Mouse (Mus musculus) kidney, embryonic 16.5 days (tissue): ENCODE measurements at regions not wholly inside any gene's neighbourhood (a gene's known extent, or its start where the extent isn't known, plus 50 kb on each side); places are given as distances from the start of the nearest gene placed in this dataset.

Experiments
- ATAC-seq: fragments of 200-750 bp; cut with Nextera tagmentation; 2 replicates; pipeline ENCODE4 v1.8.0; 2017; ENCODE audit warnings: moderate TSS enrichment; ENCODE audit not compliant: low FRiP score, low TSS enrichment
- H3K27ac ChIP-seq: fragments of 300-500 bp; sonication (generic); 2 replicates; pipeline ENCODE4 v1.5.1; 2014; ENCODE audit warnings: low read length
- H3K27me3 ChIP-seq: fragments of 300-500 bp; sonication (generic); 2 replicates; pipeline ENCODE4 v1.6.1; 2014; ENCODE audit warnings: low read length, control low read depth, mixed read lengths; ENCODE audit not compliant: insufficient read depth
- H3K36me3 ChIP-seq: fragments of 300-500 bp; sonication (generic); 2 replicates; pipeline ENCODE4 v1.6.1; 2014; ENCODE audit warnings: low read length, control low read depth, mixed read lengths; ENCODE audit not compliant: insufficient read depth
- H3K4me1 ChIP-seq: fragments of 300-500 bp; sonication (generic); 2 replicates; pipeline ENCODE4 v1.6.1; 2014; ENCODE audit warnings: low read length, control low read depth, mixed read lengths; ENCODE audit not compliant: insufficient read depth
- H3K4me2 ChIP-seq: fragments of 300-500 bp; sonication (generic); replicated peaks from 2 replicates; pipeline ENCODE4 v1.6.1; 2014; ENCODE audit warnings: low read depth, low read length
- H3K4me3 ChIP-seq: fragments of 300-500 bp; sonication (generic); 2 replicates; pipeline ENCODE4 v1.5.1; 2014; ENCODE audit warnings: mild to moderate bottlenecking, low read length
- H3K9ac ChIP-seq: fragments of 300-500 bp; sonication (generic); replicated peaks from 2 replicates; pipeline ENCODE4 v1.6.1; 2014; ENCODE audit warnings: low read length
- H3K9me3 ChIP-seq: fragments of 300-500 bp; sonication (generic); 2 replicates; pipeline ENCODE4 v1.6.1; 2016; ENCODE audit warnings: low read length, control low read depth
- WGBS: fragments of 180-500 bp; shearing (Covaris S2); extraction: QIAGEN DNeasy Blood & Tissue Kit; methylation state at CpG from one replicate; pipeline ENCODE4 v1.1.7; 2014; 5-methylcytosine and 5-hydroxymethylcytosine counted together

GRCm38 (mm10) chr2:33978550-33978949, 90.8 kb upstream of the Mvb12b start:
- H3K9me3 ChIP-seq = no peaks in the 10 kb centered on the region; the same call in 1 of the 2 replicates
- no peak overlapping the region for H3K4me2 ChIP-seq
- H3K36me3 ChIP-seq = no peaks in the 10 kb centered on the region
- no peak overlapping the region for H3K27ac ChIP-seq
- no peak overlapping the region for H3K4me3 ChIP-seq
- 0 out of 2 replicates have a peak, but pooled peaks cover 3% of the 10 kb centered on the region for H3K27me3 ChIP-seq
- H3K9ac ChIP-seq = no peak overlapping the region
- H3K4me1 ChIP-seq = peaks cover 5% of the 10 kb centered on the region; the same call in 1 of the 2 replicates
- 84% methylated on average over 4 of the region's 4 CpGs for WGBS
- no peak for ATAC-seq

- ATAC-seq = no peak
- Histone ChIP-seq H3K4me2 (no peak overlapping the region), H3K27ac (no peak overlapping the region), H3K9me3 (no peaks in the 10 kb centered on the region; the same call in 1 of the 2 replicates), H3K4me3 (no peak overlapping the region), H3K27me3 (0 out of 2 replicates have a peak, but pooled peaks cover 3% of the 10 kb centered on the region), H3K36me3 (no peaks in the 10 kb centered on the region), H3K4me1 (peaks cover 5% of the 10 kb centered on the region; the same call in 1 of the 2 replicates), H3K9ac (no peak overlapping the region)
- 70% methylated on average over 20 of the region's 20 CpGs for WGBS
Measured at GRCm38 (mm10) chr2:33977576-33978352, 90.0 kb upstream of the Mvb12b start.

GRCm38 (mm10) chr2:33977151-33977550, 89.4 kb upstream of the Mvb12b start:
- 97% methylated on average over 5 of the region's 5 CpGs for WGBS

GRCm38 (mm10) chr2:33976183-33976582, 88.4 kb upstream of the Mvb12b start:
- peak overlapping the region; percentile 24 for H3K4me3 ChIP-seq
- 64% methylated on average over 9 of the region's 9 CpGs for WGBS
- ATAC-seq = no peak
- H3K36me3 ChIP-seq = no peaks in the 10 kb centered on the region
- no peak overlapping the region for H3K27ac ChIP-seq
- H3K9ac ChIP-seq = no peak overlapping the region
- peaks cover 5% of the 10 kb centered on the region; the same call in 1 of the 2 replicates for H3K4me1 ChIP-seq
- peak overlapping the region; percentile 45 for H3K4me2 ChIP-seq
- no peaks in the 10 kb centered on the region; the same call in 1 of the 2 replicates for H3K9me3 ChIP-seq
- H3K27me3 ChIP-seq = 0 out of 2 replicates have a peak, but pooled peaks cover 3% of the 10 kb centered on the region

More at GRCm38 (mm10) chr2:33977151-33977550, 89.4 kb upstream of the Mvb12b start:
- no peak overlapping the region for H3K4me2 ChIP-seq
- 0 out of 2 replicates have a peak, but pooled peaks cover 3% of the 10 kb centered on the region for H3K27me3 ChIP-seq
- H3K9ac ChIP-seq = no peak overlapping the region
- peaks cover 5% of the 10 kb centered on the region; the same call in 1 of the 2 replicates for H3K4me1 ChIP-seq
- ATAC-seq = no peak
- H3K27ac ChIP-seq = no peak overlapping the region
- H3K9me3 ChIP-seq = no peaks in the 10 kb centered on the region; the same call in 1 of the 2 replicates
- no peak overlapping the region for H3K4me3 ChIP-seq
- H3K36me3 ChIP-seq = no peaks in the 10 kb centered on the region

GRCm38 (mm10) chr2:33975423-33976127, 87.8 kb upstream of the Mvb12b start:
- Histone ChIP-seq H3K9ac (no peak overlapping the region), H3K4me3 (peak overlapping the region; percentile 24), H3K4me1 (peaks cover 5% of the 10 kb centered on the region; the same call in 1 of the 2 replicates), H3K27me3 (0 out of 2 replicates have a peak, but pooled peaks cover 3% of the 10 kb centered on the region), H3K27ac (no peak overlapping the region), H3K4me2 (peak overlapping the region; percentile 45), H3K9me3 (peaks cover 3% of the 10 kb centered on the region; the same call in 1 of the 2 replicates), H3K36me3 (no peaks in the 10 kb centered on the region)
- peak; percentile 68 for ATAC-seq
- 57% methylated on average over 14 of the region's 14 CpGs for WGBS

- no peak overlapping the region for H3K27ac ChIP-seq
- no peak overlapping the region for H3K4me2 ChIP-seq
- no peak overlapping the region for H3K9ac ChIP-seq
- peaks cover 4% of the 10 kb centered on the region; the same call in 1 of the 2 replicates for H3K9me3 ChIP-seq
- no peak for ATAC-seq
- 0 out of 2 replicates have a peak, but pooled peaks cover 3% of the 10 kb centered on the region for H3K27me3 ChIP-seq
- H3K4me3 ChIP-seq = no peak overlapping the region
- peaks cover 5% of the 10 kb centered on the region; the same call in 1 of the 2 replicates for H3K4me1 ChIP-seq
- no peaks in the 10 kb centered on the region for H3K36me3 ChIP-seq
- 77% methylated on average over 15 of the region's 15 CpGs for WGBS
Measured at GRCm38 (mm10) chr2:33974737-33975422, 87.1 kb upstream of the Mvb12b start.

GRCm38 (mm10) chr2:33974031-33974430, 86.3 kb upstream of the Mvb12b start:
- H3K27ac ChIP-seq = no peak overlapping the region
- H3K27me3 ChIP-seq = 0 out of 2 replicates have a peak, but pooled peaks cover 3% of the 10 kb centered on the region
- no peak for ATAC-seq
- H3K4me1 ChIP-seq = peaks cover 5% of the 10 kb centered on the region; the same call in 1 of the 2 replicates
- H3K36me3 ChIP-seq = no peaks in the 10 kb centered on the region
- WGBS = 98% methylated on average over 3 of the region's 3 CpGs
- no peak overlapping the region for H3K4me2 ChIP-seq
- H3K9me3 ChIP-seq = peaks cover 4% of the 10 kb centered on the region; the same call in 1 of the 2 replicates
- H3K9ac ChIP-seq = no peak overlapping the region
- H3K4me3 ChIP-seq = no peak overlapping the region

- Histone ChIP-seq H3K4me2 (no peak overlapping the region), H3K4me1 (peaks cover 5% of the 10 kb centered on the region; the same call in 1 of the 2 replicates), H3K27ac (no peak overlapping the region), H3K9me3 (peaks cover 4% of the 10 kb centered on the region; the same call in 1 of the 2 replicates), H3K36me3 (no peaks in the 10 kb centered on the region), H3K4me3 (no peak overlapping the region), H3K9ac (no peak overlapping the region), H3K27me3 (0 out of 2 replicates have a peak, but pooled peaks cover 3% of the 10 kb centered on the region)
- ATAC-seq = peak; percentile 72
- WGBS = 77% methylated on average over 4 of the region's 4 CpGs
Measured at GRCm38 (mm10) chr2:33973213-33973834, 85.6 kb upstream of the Mvb12b start.

- 20% methylated on average over 7 of the region's 7 CpGs for WGBS
- H3K27me3 ChIP-seq = 0 out of 2 replicates have a peak, but pooled peaks cover 6% of the 10 kb centered on the region
- peaks cover 4% of the 10 kb centered on the region; the same call in 1 of the 2 replicates for H3K9me3 ChIP-seq
- H3K4me2 ChIP-seq = peak overlapping the region; percentile 55
- H3K4me1 ChIP-seq = peaks cover 16% of the 10 kb centered on the region
- peak; percentile 91 for ATAC-seq
- no peak overlapping the region; the same call in 1 of the 2 replicates for H3K9ac ChIP-seq
- H3K4me3 ChIP-seq = peak overlapping the region; percentile 38
- peak overlapping the region; percentile 52 for H3K27ac ChIP-seq
- H3K36me3 ChIP-seq = no peaks in the 10 kb centered on the region
Measured at GRCm38 (mm10) chr2:33966984-33967421, 79.3 kb upstream of the Mvb12b start.
